Mouse (Mus musculus) ES-E14 (cell line): Measurements from ENCODE around the gene 4930415O20Rik.

Source experiments
- CHD2 ChIP-seq: IDR thresholded peaks from 2 replicates; pipeline ENCODE4 v1.6.1; 2014; ENCODE audit warnings: mild to moderate bottlenecking, low read depth, low read length, inconsistent platforms
- HCFC1 ChIP-seq: IDR thresholded peaks from 2 replicates; pipeline ENCODE4 v1.6.1; 2012; ENCODE audit warnings: low read length, inconsistent platforms, borderline replicate concordance; ENCODE audit not compliant: insufficient read depth
- MAFK ChIP-seq: IDR thresholded peaks from 2 replicates; pipeline ENCODE4 v1.6.1; 2014; ENCODE audit warnings: mild to moderate bottlenecking, low read depth, low read length, inconsistent platforms; ENCODE audit not compliant: insufficient read depth
- ZC3H11A ChIP-seq: IDR thresholded peaks from 2 replicates; pipeline ENCODE4 v1.6.1; 2012; ENCODE audit warnings: low read depth, mild to moderate bottlenecking, inconsistent platforms, low read length, borderline replicate concordance
- ZNF384 ChIP-seq: IDR thresholded peaks from 2 replicates; pipeline ENCODE4 v1.6.1; 2012; ENCODE audit warnings: low read depth, low read length, inconsistent platforms

DNA sequence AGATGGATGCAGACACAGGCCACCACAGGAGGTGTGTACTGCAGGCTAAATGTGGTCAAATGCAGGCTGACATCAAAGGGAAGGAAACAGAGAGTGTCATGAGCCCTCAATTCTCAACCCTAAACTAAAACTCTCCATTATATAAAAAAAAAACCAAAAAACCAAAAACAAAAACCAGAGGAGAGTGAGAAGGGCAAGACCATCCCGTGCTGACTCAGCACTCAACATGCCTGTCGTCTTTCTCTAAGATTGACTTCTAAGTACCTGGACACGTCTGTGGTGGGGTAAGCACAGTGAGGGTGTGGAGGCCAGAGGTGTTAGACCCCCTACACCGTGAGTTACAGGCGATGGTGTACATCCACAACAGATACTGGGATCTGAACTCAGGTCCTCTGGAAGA lies 24.0 kb upstream of the 4930415O20Rik start:
- no peak for TF ChIP-seq CHD2
- TF ChIP-seq ZC3H11A: no peak
- TF ChIP-seq MAFK: peak; percentile 87
- no peak for TF ChIP-seq HCFC1
- no peak for TF ChIP-seq ZNF384
